Mouse (Mus musculus) liver, postnatal 0 days (tissue): Measurements from ENCODE around the gene Gabarap. TPM values are rescaled to one million over a fixed set of nuclear protein-coding genes. Genes with fewer than 3 reads are reported as not detected.

ENCODE experiments used
- ATAC-seq: fragments of 200-750 bp; cut with Nextera tagmentation; 2 replicates; pipeline ENCODE4 v1.8.0; 2017; ENCODE audit warnings: mild to moderate bottlenecking, moderate library complexity
- DNase-seq: peaks from one replicate; pipeline ENCODE4 v3.0.0-alpha.2; 2016
- H3K27ac ChIP-seq: fragments of 300-500 bp; sonication (generic); 2 replicates; pipeline ENCODE4 v1.5.1; 2014; ENCODE audit warnings: antibody characterized with exemption, moderate library complexity, mild to moderate bottlenecking, low read depth
- H3K27me3 ChIP-seq: fragments of 300-500 bp; sonication (generic); 2 replicates; pipeline ENCODE4 v1.6.1; 2014; ENCODE audit warnings: low read length, control low read depth, mixed read lengths; ENCODE audit not compliant: insufficient read depth
- H3K36me3 ChIP-seq: fragments of 300-500 bp; sonication (generic); replicated peaks from 2 replicates; pipeline ENCODE4 v1.6.1; 2014; ENCODE audit warnings: mild to moderate bottlenecking, control low read depth, low read length, moderate library complexity, mixed read lengths; ENCODE audit not compliant: insufficient read depth
- H3K4me1 ChIP-seq: fragments of 300-500 bp; sonication (generic); 2 replicates; pipeline ENCODE4 v1.6.1; 2014; ENCODE audit warnings: antibody characterized with exemption, mild to moderate bottlenecking, control low read depth; ENCODE audit not compliant: insufficient read depth
- H3K4me2 ChIP-seq: fragments of 300-500 bp; sonication (generic); 2 replicates; pipeline ENCODE4 v1.6.1; 2014; ENCODE audit warnings: low read depth, mild to moderate bottlenecking, low read length, moderate library complexity, mixed read lengths
- H3K4me3 ChIP-seq: fragments of 300-500 bp; sonication (generic); 2 replicates; pipeline ENCODE4 v1.5.1; 2014; ENCODE audit warnings: low read depth, low read length
- H3K9ac ChIP-seq: fragments of 300-500 bp; sonication (generic); replicated peaks from 2 replicates; pipeline ENCODE4 v1.6.1; 2014; ENCODE audit warnings: mild to moderate bottlenecking, moderate library complexity
- H3K9me3 ChIP-seq: fragments of 300-500 bp; sonication (generic); 2 replicates; pipeline ENCODE4 v1.6.1; 2016; ENCODE audit warnings: mild to moderate bottlenecking, control low read depth, low read length, mixed read lengths
- CTCF ChIP-seq: sonication (generic); IDR thresholded peaks from 2 replicates; pipeline ENCODE4 v1.5.1; 2016; ENCODE audit warnings: antibody characterized with exemption, low read depth
- EP300 ChIP-seq: IDR thresholded peaks from 2 replicates; pipeline ENCODE4 v1.6.1; 2016; ENCODE audit warnings: antibody characterized with exemption, low read depth, mild to moderate bottlenecking
- WGBS: fragments of 180-500 bp; shearing (Covaris S2); extraction: QIAGEN DNeasy Blood & Tissue Kit; methylation state at CpG from one replicate; pipeline ENCODE4 v1.1.7; 2014; ENCODE audit not compliant: insufficient replicate concordance; 5-methylcytosine and 5-hydroxymethylcytosine counted together
- polyA plus RNA-seq: library from polyadenylated mRNA; unstranded; fragments of >200 nt; fragmentation: Nextera tagmentation; extraction: Ambion mirVana; gene quantifications from 2 replicates; pipeline ENCODE4 v1.2.1, GENCODE M21; 2015

The Gabarap gene
- polyA plus RNA-seq, 1 experiment from 2014 or later: 305 TPM

- no peak for DNase-seq
- Histone ChIP-seq H3K36me3 (no peaks in the 10 kb centered on the region), H3K27me3 (no peaks in the 10 kb centered on the region), H3K4me3 (no peak overlapping the region), H3K4me1 (peaks cover 7% of the 10 kb centered on the region), H3K4me2 (no peak overlapping the region), H3K9me3 (no peaks in the 10 kb centered on the region), H3K27ac (no peak overlapping the region), H3K9ac (no peak overlapping the region)
- ATAC-seq: no peak
- TF ChIP-seq EP300 (no peak), CTCF (no peak)
- 88% methylated on average over 28 of the region's 28 CpGs for WGBS
Measured at GRCm38 (mm10) chr11:70030651-70031320, 39.8 kb downstream of the Gabarap start.

GRCm38 (mm10) chr11:70031321-70031670 is 40.4 kb downstream of the Gabarap start:
- Histone ChIP-seq H3K36me3 (no peaks in the 10 kb centered on the region), H3K4me3 (no peak overlapping the region), H3K4me2 (no peak overlapping the region), H3K9me3 (no peaks in the 10 kb centered on the region), H3K27ac (no peak overlapping the region), H3K27me3 (no peaks in the 10 kb centered on the region), H3K9ac (no peak overlapping the region), H3K4me1 (peaks cover 7% of the 10 kb centered on the region)
- TF ChIP-seq EP300 (no peak), CTCF (no peak)
- ATAC-seq: no peak
- WGBS: 91% methylated on average over 11 of the region's 11 CpGs
- no peak for DNase-seq

DNA sequence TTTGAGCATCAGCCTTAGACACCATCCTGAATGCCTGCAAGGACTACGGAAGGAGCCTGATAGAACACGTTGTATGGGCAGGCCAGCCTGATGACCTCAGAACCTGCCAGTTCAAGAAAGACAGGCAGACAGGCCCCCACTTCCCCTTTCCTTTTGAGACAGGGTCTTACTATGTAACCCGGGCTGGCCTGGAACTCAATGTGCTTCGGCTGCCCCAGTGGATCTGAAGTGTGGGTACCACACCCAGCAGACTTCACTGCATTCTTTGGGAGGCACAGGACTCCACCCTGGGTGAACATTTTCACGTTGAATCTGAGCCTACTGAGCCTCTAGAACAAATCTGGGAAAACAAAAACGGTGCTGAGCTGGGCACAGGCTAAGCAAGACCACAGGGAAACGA is 47.2 kb downstream of the Gabarap start:
- Histone ChIP-seq H3K27me3 (no peaks in the 10 kb centered on the region), H3K9ac (no peak overlapping the region), H3K4me2 (no peak overlapping the region), H3K9me3 (no peaks in the 10 kb centered on the region), H3K27ac (no peak overlapping the region), H3K4me1 (no peaks in the 10 kb centered on the region), H3K4me3 (no peak overlapping the region), H3K36me3 (no peaks in the 10 kb centered on the region)
- 48% methylated on average over 7 of the region's 7 CpGs for WGBS
- TF ChIP-seq CTCF (no peak), EP300 (no peak)
- DNase-seq: no peak
- ATAC-seq: no peak

GRCm38 (mm10) chr11:70039631-70040030 is 48.7 kb downstream of the Gabarap start:
- Histone ChIP-seq H3K27me3 (no peaks in the 10 kb centered on the region), H3K4me2 (no peak overlapping the region), H3K4me3 (no peak overlapping the region), H3K9ac (no peak overlapping the region), H3K4me1 (no peaks in the 10 kb centered on the region), H3K27ac (no peak overlapping the region), H3K36me3 (no peaks in the 10 kb centered on the region), H3K9me3 (no peaks in the 10 kb centered on the region)
- 86% methylated on average over 10 of the region's 10 CpGs for WGBS
- no peak for DNase-seq
- ATAC-seq: no peak
- TF ChIP-seq EP300: no peak
- no peak for TF ChIP-seq CTCF

GRCm38 (mm10) chr11:70040184-70040583 is 49.2 kb downstream of the Gabarap start:
- no peak for ATAC-seq
- Histone ChIP-seq H3K4me2 (no peak overlapping the region), H3K36me3 (no peaks in the 10 kb centered on the region), H3K4me3 (no peak overlapping the region), H3K9me3 (no peaks in the 10 kb centered on the region), H3K9ac (no peak overlapping the region), H3K27ac (no peak overlapping the region), H3K4me1 (no peaks in the 10 kb centered on the region), H3K27me3 (no peaks in the 10 kb centered on the region)
- 64% methylated on average over 7 of the region's 7 CpGs for WGBS
- no peak for TF ChIP-seq CTCF
- TF ChIP-seq EP300: no peak
- DNase-seq: no peak

GRCm38 (mm10) chr11:70042309-70043085 is 51.6 kb downstream of the Gabarap start:
- 87% methylated on average over 23 of the region's 23 CpGs for WGBS
- ATAC-seq: no peak
- no peak for TF ChIP-seq EP300
- TF ChIP-seq CTCF: no peak

More at GRCm38 (mm10) chr11:70042309-70043085, 51.6 kb downstream of the Gabarap start:
- Histone ChIP-seq H3K9ac (no peak overlapping the region), H3K4me3 (no peak overlapping the region), H3K4me1 (no peaks in the 10 kb centered on the region), H3K4me2 (no peak overlapping the region), H3K9me3 (no peaks in the 10 kb centered on the region), H3K36me3 (no peaks in the 10 kb centered on the region), H3K27ac (no peak overlapping the region), H3K27me3 (no peaks in the 10 kb centered on the region)
- no peak for DNase-seq
